Mouse (Mus musculus): ENCODE measurements around the gene Lcn10.

- TF ChIP-seq CTCF (IDR thresholded peaks at IDR 0.05; ENCODE audit: insufficient read depth, low read depth, low read length) (no peak), POLR2A (IDR thresholded peaks at IDR 0.05; ENCODE audit: insufficient read depth, low read depth, low read length) (no peak)
Observed at GRCm38 (mm10) chr2:25652902-25653301, 29.6 kb upstream of the Lcn10 start, which contains the start of gene Lcn8.

All from olfactory bulb, adult 2 months (tissue).